ENCODE assay signal across 10 mouse cellular contexts in genomic region chr4:119987376-119988087, GRCm38 (mm10).
A peak's percentile ranks its signal among the peaks of the same experiment; 100 is the strongest.
DNase-seq lines count a peak whose midpoint lies in the region; ATAC-seq and TF ChIP-seq lines count a peak whose summit lies in the region.
"Had no signal": no experiment of that assay in that cellular context is flagged by ENCODE, and none has a peak within 500 bp of the region (broad histone marks: within the 10 kb centered on the region; RNA-seq: fewer than 3 reads in every experiment).

No protein-coding gene starts in this region.

- no peaks in the 10 kb centered on the region for H3K27me3 ChIP-seq in forebrain, embryonic 14.5 days (replicated peaks; ENCODE audit: control insufficient read depth, insufficient read depth, low read length)
- H3K27me3 ChIP-seq in forebrain, embryonic 11.5 days (ENCODE audit: control insufficient read depth, insufficient read depth, low read length): no peaks in the 10 kb centered on the region
- no peaks in the 10 kb centered on the region for H3K27me3 ChIP-seq in stomach, postnatal 0 days (ENCODE audit: control insufficient read depth, insufficient read depth, low read length)
- H3K27me3 ChIP-seq in heart, adult 2 months (ENCODE audit: control insufficient read depth, insufficient read depth, low read length): no peaks in the 10 kb centered on the region
- H3K27me3 ChIP-seq: limb, embryonic 12.5 days; Patski had no signal

- H3K27ac ChIP-seq in forebrain, embryonic 14.5 days (ENCODE audit: low read depth, low read length): no peak overlapping the region
- no peak overlapping the region for H3K27ac ChIP-seq in forebrain, embryonic 11.5 days (ENCODE audit: low read depth, low read length)
- H3K27ac ChIP-seq in stomach, postnatal 0 days (replicated peaks): no peak overlapping the region
- no peak overlapping the region for H3K27ac ChIP-seq in heart, adult 2 months
- H3K27ac ChIP-seq: limb, embryonic 12.5 days had no signal

- H3K4me2 ChIP-seq in forebrain, embryonic 14.5 days (ENCODE audit: low read length): no peak overlapping the region
- no peak overlapping the region for H3K4me2 ChIP-seq in forebrain, embryonic 11.5 days (ENCODE audit: low read depth, low read length, severe bottlenecking)
- no peak overlapping the region for H3K4me2 ChIP-seq in stomach, postnatal 0 days (replicated peaks; ENCODE audit: low read depth)
- H3K4me2 ChIP-seq: limb, embryonic 12.5 days had no signal

- H3K4me3 ChIP-seq in forebrain, embryonic 14.5 days (ENCODE audit: low read depth, low read length): no peak overlapping the region
- H3K4me3 ChIP-seq in forebrain, embryonic 11.5 days (ENCODE audit: low read depth, low read length): no peak overlapping the region
- H3K4me3 ChIP-seq in stomach, postnatal 0 days (ENCODE audit: low read depth, low read length): no peak overlapping the region
- H3K4me3 ChIP-seq in heart, adult 2 months: no peak overlapping the region
- H3K4me3 ChIP-seq: limb, embryonic 12.5 days had no signal

- no peak for DNase-seq in forebrain, embryonic 14.5 days (ENCODE audit: low spot score)
- no peak for DNase-seq in forebrain, embryonic 11.5 days (ENCODE audit: low spot score)
- DNase-seq in embryo, embryonic 10.5 days (ENCODE audit: low spot score): peak; percentile 28
- DNase-seq in mesoderm, embryonic 11.5 days (ENCODE audit: low read depth, low spot score): peak; percentile 50
- no peak for DNase-seq in stomach, postnatal 0 days (ENCODE audit: low spot score)
- DNase-seq in spleen, postnatal 36 days (ENCODE audit: low spot score in 2 of 2): no peak
- DNase-seq in yolk sac, embryonic 10.5 days (ENCODE audit: low spot score): no peak
- DNase-seq in heart, adult 2 months: no peak

- 49% methylated on average over 4 of the region's 4 CpGs for WGBS in forebrain, embryonic 14.5 days
- WGBS in forebrain, embryonic 11.5 days: 63% methylated on average over 4 of the region's 4 CpGs
- WGBS in stomach, postnatal 0 days: 40% methylated on average over 4 of the region's 4 CpGs
- WGBS in heart, adult 2 months: 54% methylated on average over 4 of the region's 4 CpGs

- TF ChIP-seq EP300 in stomach, postnatal 0 days (optimal IDR thresholded peaks at IDR 0.05): no peak
- TF ChIP-seq EP300 in heart, adult 2 months (IDR thresholded peaks at IDR 0.05; ENCODE audit: insufficient read depth, low read depth, low read length): no peak

- no peak for TF ChIP-seq POLR2A in heart, adult 2 months (IDR thresholded peaks at IDR 0.05; ENCODE audit: insufficient read depth, low read depth, low read length)

- no peak overlapping the region for H3K9ac ChIP-seq in forebrain, embryonic 14.5 days (ENCODE audit: low read length)
- H3K9ac ChIP-seq in forebrain, embryonic 11.5 days (ENCODE audit: low read length): no peak overlapping the region
- H3K9ac ChIP-seq in stomach, postnatal 0 days (ENCODE audit: low read length): no peak overlapping the region
- no peak overlapping the region for H3K9ac ChIP-seq in heart, adult 2 months (ENCODE audit: low read depth, low read length)
- H3K9ac ChIP-seq: limb, embryonic 12.5 days had no signal

- intact Hi-C loops in heart, adult 2 months (cut with DNase I): no loop called here

- H3K9me3 ChIP-seq in forebrain, embryonic 14.5 days (replicated peaks; ENCODE audit: control insufficient read depth, low read length): no peaks in the 10 kb centered on the region
- H3K9me3 ChIP-seq in forebrain, embryonic 11.5 days (ENCODE audit: control insufficient read depth, low read length): no peaks in the 10 kb centered on the region
- H3K9me3 ChIP-seq in stomach, postnatal 0 days (ENCODE audit: control insufficient read depth, low read length): no peaks in the 10 kb centered on the region
- H3K9me3 ChIP-seq: limb, embryonic 12.5 days had no signal

- no peak for TF ChIP-seq CTCF in stomach, postnatal 0 days (IDR thresholded peaks at IDR 0.05; ENCODE audit: low read depth)
- no peak for TF ChIP-seq CTCF in heart, adult 2 months (IDR thresholded peaks at IDR 0.05)

- H3K4me1 ChIP-seq in forebrain, embryonic 14.5 days (ENCODE audit: control insufficient read depth, insufficient read depth, low read length): peaks cover 8% of the 10 kb centered on the region; the same call in 1 of the 2 replicates
- H3K4me1 ChIP-seq in forebrain, embryonic 11.5 days (replicated peaks; ENCODE audit: control insufficient read depth, insufficient read depth, low read length): peaks cover 4% of the 10 kb centered on the region; the same call in 1 of the 2 replicates
- no peaks in the 10 kb centered on the region for H3K4me1 ChIP-seq in stomach, postnatal 0 days (replicated peaks; ENCODE audit: control insufficient read depth, insufficient read depth)
- no peaks in the 10 kb centered on the region for H3K4me1 ChIP-seq in heart, adult 2 months (ENCODE audit: control insufficient read depth, insufficient read depth, low read length)
- H3K4me1 ChIP-seq: limb, embryonic 12.5 days had no signal

- ATAC-seq in forebrain, embryonic 14.5 days: peak; percentile 24; the same call in 1 of the 2 replicates
- ATAC-seq in forebrain, embryonic 11.5 days (replicated peaks; ENCODE audit: low FRiP score): no peak
- ATAC-seq in stomach, postnatal 0 days (ENCODE audit: low FRiP score, low TSS enrichment): peak; percentile 31; the same call in 1 of the 2 replicates
- ATAC-seq: Patski had no signal

- H3K36me3 ChIP-seq in forebrain, embryonic 14.5 days (ENCODE audit: control insufficient read depth, insufficient read depth, low read length): no peaks in the 10 kb centered on the region
- no peaks in the 10 kb centered on the region for H3K36me3 ChIP-seq in forebrain, embryonic 11.5 days (ENCODE audit: control insufficient read depth, insufficient read depth, low read length)
- H3K36me3 ChIP-seq in stomach, postnatal 0 days (ENCODE audit: control insufficient read depth, insufficient read depth, low read length): no peaks in the 10 kb centered on the region
- no peaks in the 10 kb centered on the region for H3K36me3 ChIP-seq in heart, adult 2 months (ENCODE audit: control insufficient read depth, insufficient read depth, low read length)
- H3K36me3 ChIP-seq: limb, embryonic 12.5 days had no signal

- H3K79me2 ChIP-seq in heart, adult 2 months (replicated peaks; ENCODE audit: control insufficient read depth, insufficient read depth, low read length): no peaks in the 10 kb centered on the region

Comparison
In these comparisons a context has a peak if more than half of its experiments do, and no peak if none do; other contexts are left out.
1. DNase-seq: peak in embryo, embryonic 10.5 days (single experiment) and mesoderm, embryonic 11.5 days (single experiment); none in forebrain, embryonic 14.5 days (single experiment), forebrain, embryonic 11.5 days (single experiment), stomach, postnatal 0 days (single experiment), spleen, postnatal 36 days (0 of 2), yolk sac, embryonic 10.5 days (single experiment) and heart, adult 2 months (0 of 2).